Mouse (Mus musculus) monocyte, adult 59 days (primary cell): ENCODE data around the gene Gm815. TPM values are rescaled to one million over a fixed set of nuclear protein-coding genes. Genes with fewer than 3 reads are reported as not detected.

ENCODE experiments used
- total RNA-seq, 2 experiments: library from RNA; stranded (reverse); gene quantifications; one replicate each; pipeline ENCODE4 v1.2.4; 2023

The Gm815 gene
- 1 to 10 TPM in 1 of 2 experiments, not detected in 1; 1.2 TPM for total RNA-seq

GRCm38 (mm10) chr19:26885616-26886015 is at the start of gene Gm815:
TSS of gene Gm815 (plus strand) at chr19:26885881.

